Mouse (Mus musculus) lung, postnatal 0 days (tissue): Measurements from ENCODE around the gene Tmsb4x. TPM values are rescaled to one million over a fixed set of nuclear protein-coding genes. Genes with fewer than 3 reads are reported as not detected.

Experiments
- ATAC-seq: fragments of 200-750 bp; cut with Nextera tagmentation; 2 replicates; pipeline ENCODE4 v1.8.0; 2017; ENCODE audit warnings: moderate library complexity
- DNase-seq: peaks from one replicate; pipeline ENCODE4 v3.0.0-alpha.2; 2016; ENCODE audit warnings: low spot score
- H3K27ac ChIP-seq: fragments of 300-500 bp; sonication (generic); 2 replicates; pipeline ENCODE4 v1.5.1; 2014; ENCODE audit warnings: antibody characterized with exemption, mild to moderate bottlenecking, low read length, mixed read lengths
- H3K27me3 ChIP-seq: fragments of 300-500 bp; sonication (generic); replicated peaks from 2 replicates; pipeline ENCODE4 v1.6.1; 2014; ENCODE audit warnings: low read length, mixed read lengths; ENCODE audit not compliant: insufficient read depth
- H3K36me3 ChIP-seq: fragments of 300-500 bp; sonication (generic); 2 replicates; pipeline ENCODE4 v1.6.1; 2014; ENCODE audit warnings: low read length, mixed read lengths; ENCODE audit not compliant: insufficient read depth
- H3K4me1 ChIP-seq: fragments of 300-500 bp; sonication (generic); 2 replicates; pipeline ENCODE4 v1.6.1; 2014; ENCODE audit warnings: antibody characterized with exemption, low read depth, low read length, mixed read lengths; ENCODE audit not compliant: insufficient read depth
- H3K4me2 ChIP-seq: fragments of 300-500 bp; sonication (generic); replicated peaks from 2 replicates; pipeline ENCODE4 v1.6.1; 2014; ENCODE audit warnings: low read depth, mild to moderate bottlenecking, low read length, moderate library complexity, mixed read lengths
- H3K4me3 ChIP-seq: fragments of 300-500 bp; sonication (generic); 2 replicates; pipeline ENCODE4 v1.5.1; 2014; ENCODE audit warnings: low read depth, low read length
- H3K9ac ChIP-seq: fragments of 300-500 bp; sonication (generic); replicated peaks from 2 replicates; pipeline ENCODE4 v1.6.1; 2014; ENCODE audit warnings: low read depth, mild to moderate bottlenecking
- H3K9me3 ChIP-seq: fragments of 300-500 bp; sonication (generic); 2 replicates; pipeline ENCODE4 v1.6.1; 2016; ENCODE audit warnings: low read length, mixed read lengths
- CTCF ChIP-seq: IDR thresholded peaks from 2 replicates; pipeline ENCODE4 v1.5.1; 2016; ENCODE audit warnings: antibody characterized with exemption, mild to moderate bottlenecking
- EP300 ChIP-seq: IDR thresholded peaks from 2 replicates; pipeline ENCODE4 v1.6.1; 2016; ENCODE audit warnings: antibody characterized with exemption, mild to moderate bottlenecking, control low read depth
- WGBS: fragments of 180-500 bp; shearing (Covaris S2); extraction: QIAGEN DNeasy Blood & Tissue Kit; methylation state at CpG from one replicate; pipeline ENCODE4 v1.1.7; 2014; 5-methylcytosine and 5-hydroxymethylcytosine counted together
- polyA plus RNA-seq: library from polyadenylated mRNA; unstranded; fragments of >200 nt; fragmentation: Nextera tagmentation; extraction: Ambion mirVana; gene quantifications from 2 replicates; pipeline ENCODE4 v1.2.1, GENCODE M21; 2015

The Tmsb4x gene
- polyA plus RNA-seq, 1 experiment from 2014 or later, result 7,609 TPM

- Histone ChIP-seq H3K4me1 (no peaks in the 10 kb centered on the region), H3K27me3 (no peaks in the 10 kb centered on the region), H3K9ac (no peak overlapping the region), H3K36me3 (no peaks in the 10 kb centered on the region), H3K27ac (peak overlapping the region; percentile 43; the same call in 1 of the 2 replicates), H3K4me2 (no peak overlapping the region), H3K9me3 (no peaks in the 10 kb centered on the region), H3K4me3 (no peak overlapping the region)
- TF ChIP-seq CTCF (no peak), EP300 (peak; percentile 72)
- 36% methylated on average over 2 of the region's 2 CpGs for WGBS
- ATAC-seq (peak; percentile 93), DNase-seq (peak; percentile 76)
Observed at GRCm38 (mm10) chrX:167195228-167195649, 13.9 kb downstream of the Tmsb4x start.

GRCm38 (mm10) chrX:167186306-167186705 is 22.8 kb downstream of the Tmsb4x start:
- H3K27me3 ChIP-seq, result no peaks in the 10 kb centered on the region
- DNase-seq, result no peak

GRCm38 (mm10) chrX:167183535-167183934 is 25.6 kb downstream of the Tmsb4x start:
- no peaks in the 10 kb centered on the region for H3K36me3 ChIP-seq
- H3K4me2 ChIP-seq, result 0 out of 2 replicates have a peak overlapping the region, but pooled peaks have one; percentile 17
- ATAC-seq (no peak), DNase-seq (no peak)
- no peaks in the 10 kb centered on the region for H3K9me3 ChIP-seq
- WGBS, result 53% methylated on average over 6 of the region's 6 CpGs
- H3K4me1 ChIP-seq, result no peaks in the 10 kb centered on the region
- no peaks in the 10 kb centered on the region for H3K27me3 ChIP-seq
- no peak overlapping the region for H3K9ac ChIP-seq
- TF ChIP-seq CTCF, result no peak
- no peak for TF ChIP-seq EP300
- no peak overlapping the region for H3K4me3 ChIP-seq
- no peak overlapping the region for H3K27ac ChIP-seq

More at GRCm38 (mm10) chrX:167186306-167186705, 22.8 kb downstream of the Tmsb4x start:
- Histone ChIP-seq H3K9me3 (no peaks in the 10 kb centered on the region), H3K4me2 (no peak overlapping the region), H3K27ac (no peak overlapping the region), H3K9ac (no peak overlapping the region), H3K4me3 (no peak overlapping the region), H3K4me1 (no peaks in the 10 kb centered on the region), H3K36me3 (no peaks in the 10 kb centered on the region)
- TF ChIP-seq CTCF (no peak), EP300 (no peak)
- WGBS, result 34% methylated on average over 2 of the region's 2 CpGs
- no peak for ATAC-seq

DNA sequence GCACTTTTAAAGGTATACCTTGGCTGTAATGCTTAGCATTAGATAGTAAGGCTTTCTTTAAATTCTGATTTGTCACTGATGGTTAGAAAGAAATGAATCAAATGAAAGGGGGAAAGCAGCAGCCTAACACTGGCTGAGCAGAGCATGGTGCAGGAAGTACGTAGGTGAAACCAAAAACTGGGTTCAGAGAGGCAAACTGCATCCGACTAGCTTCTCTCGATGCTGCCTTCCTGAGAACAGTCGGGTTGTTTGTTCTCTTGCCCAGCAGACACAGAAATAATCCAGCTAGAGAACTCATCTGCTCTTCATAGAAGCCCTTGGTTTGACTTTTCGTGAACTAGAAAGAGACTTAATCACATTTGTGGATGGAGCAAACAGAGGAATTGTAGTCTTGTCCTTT is 26.7 kb downstream of the Tmsb4x start:
- Histone ChIP-seq H3K27me3 (no peaks in the 10 kb centered on the region), H3K9ac (no peak overlapping the region), H3K4me3 (no peak overlapping the region), H3K4me1 (no peaks in the 10 kb centered on the region), H3K27ac (no peak overlapping the region), H3K4me2 (no peak overlapping the region), H3K36me3 (no peaks in the 10 kb centered on the region), H3K9me3 (no peaks in the 10 kb centered on the region)
- WGBS, result 76% methylated on average over 5 of the region's 5 CpGs
- no peak for DNase-seq
- ATAC-seq, result no peak
- TF ChIP-seq EP300 (no peak), CTCF (no peak)

DNA sequence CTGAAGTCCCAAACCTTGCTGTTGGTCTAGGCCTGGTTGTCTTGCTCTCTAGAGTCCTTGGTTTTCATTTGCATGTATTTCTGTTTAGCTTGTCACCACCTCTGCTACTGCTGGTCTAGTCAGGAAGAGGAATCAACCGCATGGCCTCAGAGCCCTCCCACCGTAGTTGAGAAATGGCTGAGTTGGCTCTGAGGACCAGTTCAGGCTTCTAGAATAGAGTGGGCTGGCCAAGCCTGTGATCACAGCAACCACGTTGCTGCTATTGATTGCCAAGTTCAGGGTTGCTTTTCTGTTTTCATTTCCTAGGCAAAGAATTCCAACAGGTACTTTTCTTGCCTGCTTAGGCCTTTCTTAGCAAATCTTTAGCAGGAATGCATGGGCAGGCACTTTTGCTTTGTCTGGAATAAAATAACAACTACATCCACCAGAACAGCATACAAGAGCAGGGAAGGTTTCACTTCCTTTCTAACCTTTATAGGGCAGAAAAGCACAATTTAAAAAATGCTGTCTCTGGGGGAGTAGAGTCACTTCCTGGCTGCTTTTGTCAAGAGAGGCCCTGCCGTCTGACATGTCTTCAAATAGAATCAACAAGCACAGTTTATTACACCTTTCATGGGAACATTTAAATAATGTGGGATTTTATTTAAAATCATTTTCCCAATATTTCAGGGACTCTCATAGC is 29.0 kb downstream of the Tmsb4x start:
- H3K4me1 ChIP-seq, result no peaks in the 10 kb centered on the region
- no peak for DNase-seq
- no peak overlapping the region for H3K4me3 ChIP-seq
- no peaks in the 10 kb centered on the region for H3K27me3 ChIP-seq
- no peak overlapping the region for H3K27ac ChIP-seq
- WGBS, result 38% methylated on average over 4 of the region's 4 CpGs
- no peak overlapping the region for H3K9ac ChIP-seq
- no peak for ATAC-seq
- TF ChIP-seq CTCF (no peak), EP300 (no peak)
- H3K4me2 ChIP-seq, result no peak overlapping the region
- H3K9me3 ChIP-seq, result no peaks in the 10 kb centered on the region
- H3K36me3 ChIP-seq, result no peaks in the 10 kb centered on the region

GRCm38 (mm10) chrX:167179549-167179948 is 29.6 kb downstream of the Tmsb4x start:
- whole genome bisulfite sequencing, result 75% methylated on average over 3 of the region's 3 CpGs
- H3K4me1 ChIP-seq, result no peaks in the 10 kb centered on the region
- no peaks in the 10 kb centered on the region for H3K36me3 ChIP-seq
- no peak overlapping the region for H3K4me3 ChIP-seq
- H3K27me3 ChIP-seq, result no peaks in the 10 kb centered on the region
- TF ChIP-seq EP300 (no peak), CTCF (no peak)
- no peaks in the 10 kb centered on the region for H3K9me3 ChIP-seq
- H3K4me2 ChIP-seq, result no peak overlapping the region
- no peak for DNase-seq
- no peak overlapping the region for H3K27ac ChIP-seq
- ATAC-seq, result no peak
- H3K9ac ChIP-seq, result no peak overlapping the region
